Mouse (Mus musculus) small intestine, adult 2 months (tissue): Measurements from ENCODE around the gene Epha3. TPM values are rescaled to one million over a fixed set of nuclear protein-coding genes. Genes with fewer than 3 reads are reported as not detected.

Source experiments
- H3K27ac ChIP-seq: fragments of 200-500 bp; 2 replicates; pipeline ENCODE4 v1.5.1; 2012; ENCODE audit warnings: low read depth, low read length, control low read depth, inconsistent platforms; ENCODE audit not compliant: insufficient read depth
- H3K27me3 ChIP-seq: fragments of 200-500 bp; 2 replicates; pipeline ENCODE4 v1.6.1; 2012; ENCODE audit warnings: mild to moderate bottlenecking, moderate library complexity, low read length, inconsistent platforms; ENCODE audit not compliant: control insufficient read depth, insufficient read depth
- H3K36me3 ChIP-seq: fragments of 200-500 bp; 2 replicates; pipeline ENCODE4 v1.6.1; 2012; ENCODE audit warnings: mild to moderate bottlenecking, low read length, control low read depth, inconsistent platforms; ENCODE audit not compliant: control insufficient read depth, insufficient read depth
- H3K4me1 ChIP-seq: fragments of 200-500 bp; 2 replicates; pipeline ENCODE4 v1.6.1; 2012; ENCODE audit warnings: low read length, inconsistent platforms, mixed read lengths; ENCODE audit not compliant: control insufficient read depth, insufficient read depth, insufficient read length
- H3K4me3 ChIP-seq: fragments of 200-500 bp; 2 replicates; pipeline ENCODE4 v1.5.1; 2012; ENCODE audit warnings: low read depth, mild to moderate bottlenecking, control low read depth, inconsistent platforms, low read length, moderate library complexity
- CTCF ChIP-seq: fragments of 200-500 bp; IDR thresholded peaks from 2 replicates; pipeline ENCODE4 v1.5.1; 2012; ENCODE audit warnings: low read depth, mild to moderate bottlenecking, control low read depth, inconsistent platforms, low read length, moderate library complexity, mixed read lengths; ENCODE audit not compliant: insufficient replicate concordance, insufficient read length; ENCODE audit errors: extremely low read depth
- POLR2A ChIP-seq: fragments of 200-500 bp; IDR thresholded peaks from 2 replicates; pipeline ENCODE4 v1.6.1; 2012; ENCODE audit warnings: low read depth, mild to moderate bottlenecking, control low read depth, inconsistent platforms, low read length, moderate library complexity
- WGBS: fragments of 180-500 bp; shearing (Covaris S2); methylation state at CpG from one replicate; pipeline ENCODE4 v1.1.7; 2018; 5-methylcytosine and 5-hydroxymethylcytosine counted together
- polyA plus RNA-seq: library from polyadenylated mRNA; depleted of rRNA; stranded (reverse); fragments of >200 nt; gene quantifications from 2 replicates; pipeline ENCODE4 v1.2.3, GENCODE M21; 2012

Epha3 gene
- polyA plus RNA-seq, 1 experiment = 0.05 TPM

DNA sequence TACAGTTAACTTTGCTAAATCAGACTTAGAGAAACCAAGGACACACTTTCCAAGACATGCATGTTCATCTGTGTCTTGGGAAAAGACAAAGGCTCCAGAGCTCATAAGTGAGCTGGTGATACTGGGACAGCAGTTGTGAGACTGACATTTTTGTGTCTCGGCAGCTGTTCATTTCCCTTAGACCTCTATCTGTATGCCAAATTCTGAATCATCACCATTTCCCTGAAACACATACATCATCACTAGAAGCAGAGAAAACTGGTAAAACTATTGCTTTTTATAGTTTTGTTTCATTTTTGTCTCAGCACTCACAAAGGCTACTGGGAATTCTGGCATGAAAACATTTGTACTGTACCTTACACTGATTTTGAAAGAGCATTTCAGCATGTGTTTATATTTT is 70.2 kb downstream of the Epha3 start:
- Histone ChIP-seq H3K27ac (no peak overlapping the region), H3K4me1 (no peaks in the 10 kb centered on the region), H3K4me3 (no peak overlapping the region), H3K36me3 (no peaks in the 10 kb centered on the region), H3K27me3 (no peaks in the 10 kb centered on the region)
- 88% methylated on average over 1 of the region's 1 CpGs for WGBS
- no peak for TF ChIP-seq CTCF
- TF ChIP-seq POLR2A = no peak

GRCm38 (mm10) chr16:63792084-63792483 is 71.9 kb downstream of the Epha3 start:
- Histone ChIP-seq H3K4me1 (no peaks in the 10 kb centered on the region), H3K36me3 (no peaks in the 10 kb centered on the region), H3K4me3 (no peak overlapping the region), H3K27me3 (no peaks in the 10 kb centered on the region), H3K27ac (no peak overlapping the region)
- 11% methylated on average over 2 of the region's 2 CpGs for WGBS
- no peak for TF ChIP-seq CTCF
- TF ChIP-seq POLR2A = no peak

DNA sequence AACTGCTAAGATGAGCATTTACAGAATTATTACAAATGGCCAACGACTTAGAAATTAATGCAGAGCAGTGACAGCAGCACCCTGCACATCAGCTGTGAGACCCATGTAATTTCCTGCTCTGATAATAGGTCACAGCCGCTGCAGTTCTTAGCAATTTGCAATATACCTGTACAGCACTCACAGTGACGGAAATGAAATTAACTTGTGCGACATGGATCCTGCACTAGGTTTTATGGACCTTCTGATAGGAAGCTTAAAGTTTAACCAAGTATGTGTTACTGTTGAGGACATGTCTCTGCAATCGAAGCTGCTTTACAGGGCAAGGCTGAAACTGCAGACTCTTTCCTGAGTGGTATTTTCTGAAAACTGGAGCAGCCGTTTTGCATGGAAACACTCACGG is 80.4 kb downstream of the Epha3 start:
- TF ChIP-seq POLR2A = no peak
- no peak for TF ChIP-seq CTCF
- Histone ChIP-seq H3K4me3 (no peak overlapping the region), H3K27me3 (no peaks in the 10 kb centered on the region), H3K36me3 (no peaks in the 10 kb centered on the region), H3K27ac (no peak overlapping the region), H3K4me1 (no peaks in the 10 kb centered on the region)
- WGBS = 26% methylated on average over 7 of the region's 7 CpGs

GRCm38 (mm10) chr16:63782101-63782500 is 81.9 kb downstream of the Epha3 start:
- no peak overlapping the region for H3K27ac ChIP-seq
- H3K36me3 ChIP-seq = no peaks in the 10 kb centered on the region
- no peak overlapping the region for H3K4me3 ChIP-seq
- no peak for TF ChIP-seq POLR2A
- no peak for TF ChIP-seq CTCF
- WGBS = 87% methylated on average over 1 of the region's 1 CpGs
- H3K4me1 ChIP-seq = no peaks in the 10 kb centered on the region
- H3K27me3 ChIP-seq = no peaks in the 10 kb centered on the region

DNA sequence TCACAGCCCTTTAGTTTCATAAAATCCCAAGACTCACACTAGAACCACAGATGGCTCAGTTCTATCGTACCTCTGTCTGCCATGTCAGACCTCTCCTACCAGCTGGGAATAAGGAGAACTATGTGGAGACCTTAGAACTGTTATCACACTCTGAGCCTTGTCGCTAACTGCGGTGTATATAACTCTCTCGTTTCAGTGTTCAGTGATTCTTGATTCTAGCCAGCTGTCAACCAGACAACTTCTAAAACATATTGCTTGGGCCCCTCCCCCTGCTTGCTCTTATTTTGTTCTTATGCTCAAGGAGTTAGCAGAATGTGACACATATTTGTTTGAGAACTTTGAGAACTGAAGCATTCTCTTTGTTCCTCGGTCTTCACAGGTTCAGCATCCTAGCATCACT is 83.8 kb downstream of the Epha3 start:
- no peaks in the 10 kb centered on the region for H3K27me3 ChIP-seq
- no peak overlapping the region for H3K27ac ChIP-seq
- TF ChIP-seq POLR2A = no peak
- TF ChIP-seq CTCF = no peak
- no peak overlapping the region for H3K4me3 ChIP-seq
- no peaks in the 10 kb centered on the region for H3K36me3 ChIP-seq
- no peaks in the 10 kb centered on the region for H3K4me1 ChIP-seq
- 74% methylated on average over 5 of the region's 5 CpGs for WGBS

GRCm38 (mm10) chr16:63777811-63778210 is 86.2 kb downstream of the Epha3 start:
- 34% methylated on average over 1 of the region's 1 CpGs for WGBS
- Histone ChIP-seq H3K27ac (no peak overlapping the region), H3K4me1 (no peaks in the 10 kb centered on the region), H3K27me3 (no peaks in the 10 kb centered on the region), H3K36me3 (no peaks in the 10 kb centered on the region), H3K4me3 (no peak overlapping the region)
- TF ChIP-seq POLR2A (no peak), CTCF (no peak)

- H3K27me3 ChIP-seq = no peaks in the 10 kb centered on the region
- H3K27ac ChIP-seq = no peak overlapping the region
- H3K4me1 ChIP-seq = no peaks in the 10 kb centered on the region
- TF ChIP-seq CTCF (no peak), POLR2A (no peak)
- WGBS = 85% methylated on average over 3 of the region's 3 CpGs
- no peaks in the 10 kb centered on the region for H3K36me3 ChIP-seq
- no peak overlapping the region for H3K4me3 ChIP-seq
Measured at GRCm38 (mm10) chr16:63772566-63772965, 91.4 kb downstream of the Epha3 start.

DNA sequence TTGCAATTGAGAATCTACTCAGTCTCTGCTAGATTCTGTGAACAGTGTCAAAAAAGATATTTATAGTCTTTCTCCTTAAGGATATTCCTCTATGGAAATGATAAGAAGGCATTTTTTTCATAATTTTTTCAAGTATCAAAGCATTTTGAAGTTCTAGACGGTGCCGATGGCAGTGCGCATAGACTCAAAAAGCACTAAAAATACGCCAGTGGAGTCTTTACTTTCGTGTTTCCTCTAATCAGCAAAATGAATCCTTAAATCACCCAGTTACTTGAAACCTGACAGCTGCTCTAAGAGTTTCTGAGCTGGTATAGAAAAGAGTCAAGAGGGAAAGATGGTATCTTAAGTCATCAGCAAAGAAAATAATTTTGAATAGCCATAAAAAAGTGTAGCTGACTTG is 96.4 kb downstream of the Epha3 start:
- TF ChIP-seq POLR2A (no peak), CTCF (no peak)
- 80% methylated on average over 5 of the region's 5 CpGs for WGBS

More for the DNA sequence above, 96.4 kb downstream of the Epha3 start:
- no peak overlapping the region for H3K27ac ChIP-seq
- no peaks in the 10 kb centered on the region for H3K27me3 ChIP-seq
- no peaks in the 10 kb centered on the region for H3K4me1 ChIP-seq
- no peaks in the 10 kb centered on the region for H3K36me3 ChIP-seq
- H3K4me3 ChIP-seq = no peak overlapping the region
